Mouse (Mus musculus): Measurements from ENCODE around the gene Hhat. TPM values are rescaled to one million over a fixed set of nuclear protein-coding genes. Genes with fewer than 3 reads are reported as not detected.

Gene Hhat
- total and polyA plus RNA-seq, 3 experiments = 0.39 to 1.0 TPM; not detected in 1

GRCm38 (mm10) chr1:192480072-192480784 lies 290.8 kb downstream of the Hhat start:
- H3K27ac ChIP-seq (ENCODE audit: control insufficient read depth, low read depth, low read length) = no peak overlapping the region
- H3K9me3 ChIP-seq (replicated peaks; ENCODE audit: insufficient read depth, low read length) = no peaks in the 10 kb centered on the region
- H3K9ac ChIP-seq (ENCODE audit: control insufficient read depth, low read depth, low read length, poor library complexity, severe bottlenecking) = no peak overlapping the region
- H3K4me1 ChIP-seq (ENCODE audit: control insufficient read depth in 1 of 2, insufficient read depth in 2 of 2, low read length in 2 of 2) = no peaks in the 10 kb centered on the region
- no peaks in the 10 kb centered on the region for H3K27me3 ChIP-seq (ENCODE audit: control insufficient read depth in 1 of 2, insufficient read depth in 2 of 2, low read length in 2 of 2)
- no peak for DNase-seq (ENCODE audit: low read depth, low spot score)
- no peak for TF ChIP-seq TAL1 (IDR thresholded peaks at IDR 0.05; ENCODE audit: low read length)
- TF ChIP-seq RAD21 (IDR thresholded peaks at IDR 0.05; ENCODE audit: low read depth, low read length) = no peak
- TF ChIP-seq ZNF384 (IDR thresholded peaks at IDR 0.05; ENCODE audit: low read depth, low read length) = no peak
- TF ChIP-seq MYC (IDR thresholded peaks at IDR 0.05; ENCODE audit: low read depth, low read length) = no peak
- no peak for TF ChIP-seq POLR2AphosphoS2 (IDR thresholded peaks at IDR 0.05; ENCODE audit: low read length)
- TF ChIP-seq MYB (IDR thresholded peaks at IDR 0.05; ENCODE audit: low read depth, low read length) = no peak
- no peak for TF ChIP-seq POLR2A (IDR thresholded peaks at IDR 0.05; ENCODE audit: control insufficient read depth in 1 of 2, insufficient read depth in 1 of 2, low read depth in 1 of 2, low read length in 2 of 2, poor library complexity in 1 of 2)
- no peak for TF ChIP-seq MAX (IDR thresholded peaks at IDR 0.05; ENCODE audit: low read length)
- no peak for TF ChIP-seq TBP (IDR thresholded peaks at IDR 0.05; ENCODE audit: low read depth, low read length)
- no peak for TF ChIP-seq ETS1 (IDR thresholded peaks at IDR 0.05; ENCODE audit: low read depth, low read length)
- TF ChIP-seq ELF1 (IDR thresholded peaks at IDR 0.05; ENCODE audit: low read depth, low read length) = no peak
- no peak for TF ChIP-seq ZKSCAN1 (IDR thresholded peaks at IDR 0.05; ENCODE audit: low read depth, low read length)
- no peak for TF ChIP-seq MAZ (IDR thresholded peaks at IDR 0.05; ENCODE audit: low read depth, low read length)
- TF ChIP-seq CHD2 (IDR thresholded peaks at IDR 0.05; ENCODE audit: low read length) = no peak
- no peak for TF ChIP-seq NELFE (IDR thresholded peaks at IDR 0.05; ENCODE audit: low read depth, low read length)
- no peak for TF ChIP-seq E2F4 (IDR thresholded peaks at IDR 0.05; ENCODE audit: borderline replicate concordance, low read depth, low read length)
- TF ChIP-seq SIN3A (IDR thresholded peaks at IDR 0.05; ENCODE audit: low read length) = no peak
- no peak for TF ChIP-seq MXI1 (IDR thresholded peaks at IDR 0.05; ENCODE audit: low read depth, low read length)
- H3K36me3 ChIP-seq (ENCODE audit: control insufficient read depth in 1 of 2, insufficient read depth in 2 of 2, low read length in 2 of 2) = no peaks in the 10 kb centered on the region
- H3K79me2 ChIP-seq (ENCODE audit: control insufficient read depth, insufficient read depth, low read length, poor library complexity) = no peaks in the 10 kb centered on the region
- no peak overlapping the region for H3K4me3 ChIP-seq (ENCODE audit: control insufficient read depth in 1 of 2, insufficient read depth in 1 of 2, low read depth in 2 of 2, low read length in 2 of 2)

- Histone ChIP-seq H3K4me1 (ENCODE audit: control insufficient read depth in 1 of 2, insufficient read depth in 2 of 2, low read length in 2 of 2) (no peaks in the 10 kb centered on the region), H3K9me3 (replicated peaks; ENCODE audit: insufficient read depth, low read length) (no peaks in the 10 kb centered on the region), H3K27me3 (ENCODE audit: control insufficient read depth in 1 of 2, insufficient read depth in 2 of 2, low read length in 2 of 2) (no peaks in the 10 kb centered on the region), H3K27ac (ENCODE audit: control insufficient read depth, low read depth, low read length) (no peak overlapping the region), H3K9ac (ENCODE audit: control insufficient read depth, low read depth, low read length, poor library complexity, severe bottlenecking) (no peak overlapping the region), H3K79me2 (ENCODE audit: control insufficient read depth, insufficient read depth, low read length, poor library complexity) (no peaks in the 10 kb centered on the region), H3K36me3 (ENCODE audit: control insufficient read depth in 1 of 2, insufficient read depth in 2 of 2, low read length in 2 of 2) (no peaks in the 10 kb centered on the region), H3K4me3 (ENCODE audit: control insufficient read depth in 1 of 2, insufficient read depth in 1 of 2, low read depth in 2 of 2, low read length in 2 of 2) (no peak overlapping the region)
- no peak for DNase-seq (ENCODE audit: low read depth, low spot score)
- TF ChIP-seq EP300 (IDR thresholded peaks at IDR 0.05; ENCODE audit: low read depth in 1 of 2, low read length in 2 of 2) (no peak), MAFK (IDR thresholded peaks at IDR 0.05; ENCODE audit: borderline replicate concordance, low read depth, low read length) (no peak)
These were observed 292.8 kb downstream of the Hhat start for GRCm38 (mm10) chr1:192478176-192478575.

All from MEL (cell line).